Mouse (Mus musculus) liver, adult (tissue): ENCODE measurements around the gene Pagr1b.

Source experiments
- GATA4 ChIP-seq: IDR thresholded peaks from 2 replicates; pipeline ENCODE4 v1.6.1; 2014; ENCODE audit warnings: mild to moderate bottlenecking, low read length; ENCODE audit not compliant: insufficient replicate concordance

Gene Pagr1b

DNA sequence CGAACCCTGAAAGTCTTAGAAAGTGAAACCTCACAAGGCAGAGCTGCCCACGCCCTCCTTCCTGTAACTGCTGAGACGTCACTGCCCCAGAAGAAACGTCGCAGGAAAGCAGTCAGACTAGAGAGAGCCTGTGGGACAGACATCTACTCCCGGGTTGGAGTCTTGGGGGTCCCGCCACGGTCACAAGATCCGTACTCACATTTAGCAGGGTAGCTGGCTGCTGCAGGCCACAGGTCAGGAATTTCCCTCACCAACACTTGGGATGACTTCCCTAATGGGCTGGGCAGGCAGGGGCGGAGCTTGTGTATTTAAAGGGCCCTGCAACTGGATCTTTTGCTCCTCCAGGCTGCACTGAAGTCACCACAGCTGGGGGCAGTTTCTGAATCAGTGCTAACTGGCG, 2.0 kb downstream of the Pagr1b start, which contains the start of gene Mvp:
Gene Mvp (minus strand): TSS at position 302 of the 400 bp plus-strand sequence.
- TF ChIP-seq GATA4 = no peak

DNA sequence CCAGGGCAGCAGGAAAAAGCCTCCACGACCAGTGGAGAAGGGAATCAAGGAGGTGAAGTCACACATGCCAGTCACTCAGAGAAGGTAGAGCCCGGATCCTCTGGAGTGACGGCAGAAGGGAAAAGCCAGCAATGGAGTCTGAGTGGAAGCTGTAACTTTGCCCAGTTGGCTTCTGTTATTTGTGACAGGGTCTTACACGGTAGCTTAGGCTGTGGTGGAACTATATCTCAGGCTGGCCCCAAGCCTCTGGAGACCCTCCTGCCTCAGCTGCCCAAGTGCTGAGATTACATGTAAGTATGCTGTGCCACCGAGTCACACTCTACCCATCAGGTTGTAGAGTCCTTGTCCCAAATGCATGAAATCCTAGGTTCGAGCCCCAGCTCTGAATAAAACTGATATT, 2.9 kb downstream of the Pagr1b start:
- TF ChIP-seq GATA4 = no peak

DNA sequence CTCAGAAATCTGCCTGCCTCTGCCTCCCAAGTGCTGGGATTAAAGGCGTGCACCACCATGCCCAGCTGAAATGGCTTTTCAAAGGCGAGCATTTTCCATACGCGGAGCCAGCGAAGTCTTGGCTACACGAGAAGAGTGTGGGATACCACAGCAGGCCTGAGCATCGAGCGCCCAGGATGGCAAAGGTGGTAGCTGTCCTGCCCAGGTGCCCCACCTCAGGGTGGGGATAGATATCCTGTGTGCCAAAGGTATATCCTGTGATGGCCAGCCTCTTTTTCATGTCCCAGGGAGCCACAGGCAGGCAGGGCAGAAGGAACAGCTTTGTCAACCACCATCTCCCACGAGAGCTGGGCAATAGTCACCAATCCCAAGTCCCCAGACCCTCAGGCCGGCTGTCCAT, 3.4 kb downstream of the Pagr1b start:
- TF ChIP-seq GATA4 = no peak

DNA sequence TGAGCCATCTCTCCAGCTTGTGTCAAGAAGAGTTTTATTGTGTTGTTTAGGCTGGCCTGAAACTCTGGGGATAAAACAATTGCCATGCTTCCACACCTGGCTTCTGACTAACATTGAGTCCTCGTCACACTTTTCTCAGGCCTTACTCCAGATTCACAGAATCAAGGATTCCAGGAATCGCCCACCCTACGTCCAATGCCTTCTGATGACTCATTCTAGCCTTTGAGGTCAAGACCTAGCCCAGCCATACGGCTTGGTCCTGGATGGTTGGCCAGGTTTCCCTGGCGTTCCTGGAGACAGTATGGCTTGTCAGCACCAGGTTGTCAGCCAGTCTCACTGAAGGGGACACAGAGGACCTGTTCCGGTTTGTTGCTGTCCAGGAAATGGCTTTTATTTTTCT, 3.9 kb downstream of the Pagr1b start:
- TF ChIP-seq GATA4 = no peak

DNA sequence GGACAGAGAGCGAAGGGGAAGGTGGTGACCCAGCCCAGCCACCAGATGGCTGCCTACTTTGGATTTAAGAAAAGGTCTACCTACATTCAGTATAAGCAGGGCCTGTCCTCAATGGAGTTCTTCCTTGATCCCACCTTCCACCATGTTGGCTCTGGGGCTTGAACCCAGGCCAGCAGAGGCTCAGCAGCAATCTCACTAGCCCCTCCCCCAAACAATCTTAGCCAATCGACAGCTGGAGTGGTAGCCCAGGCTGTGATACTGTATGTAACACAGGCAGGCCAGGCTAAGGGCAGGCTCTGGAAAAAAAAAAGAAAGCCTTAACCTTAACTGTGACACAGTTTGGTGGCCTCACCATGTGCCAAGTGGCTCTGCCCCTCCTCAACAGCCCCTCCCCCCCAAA, 4.6 kb downstream of the Pagr1b start:
- TF ChIP-seq GATA4 = no peak

DNA sequence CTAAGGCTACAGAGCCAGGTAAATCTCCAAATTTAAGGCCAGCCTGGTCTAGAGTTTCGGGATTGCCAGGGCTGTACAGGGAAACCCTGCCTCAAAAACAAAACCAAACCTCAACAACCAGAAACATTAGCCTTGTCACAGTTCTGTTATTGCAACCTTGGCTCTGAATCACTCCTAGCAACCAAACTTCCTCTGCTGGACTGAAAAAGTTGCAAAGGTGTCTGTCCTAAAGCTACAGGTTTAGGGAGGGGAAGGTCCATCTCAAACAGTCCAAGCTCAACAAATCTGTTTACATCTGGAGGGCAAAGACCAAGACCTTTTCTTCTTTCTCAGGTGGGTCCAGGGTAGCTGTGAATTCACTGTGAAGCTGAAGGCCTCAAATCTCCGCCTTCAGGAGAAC, 5.2 kb downstream of the Pagr1b start:
- no peak for TF ChIP-seq GATA4

DNA sequence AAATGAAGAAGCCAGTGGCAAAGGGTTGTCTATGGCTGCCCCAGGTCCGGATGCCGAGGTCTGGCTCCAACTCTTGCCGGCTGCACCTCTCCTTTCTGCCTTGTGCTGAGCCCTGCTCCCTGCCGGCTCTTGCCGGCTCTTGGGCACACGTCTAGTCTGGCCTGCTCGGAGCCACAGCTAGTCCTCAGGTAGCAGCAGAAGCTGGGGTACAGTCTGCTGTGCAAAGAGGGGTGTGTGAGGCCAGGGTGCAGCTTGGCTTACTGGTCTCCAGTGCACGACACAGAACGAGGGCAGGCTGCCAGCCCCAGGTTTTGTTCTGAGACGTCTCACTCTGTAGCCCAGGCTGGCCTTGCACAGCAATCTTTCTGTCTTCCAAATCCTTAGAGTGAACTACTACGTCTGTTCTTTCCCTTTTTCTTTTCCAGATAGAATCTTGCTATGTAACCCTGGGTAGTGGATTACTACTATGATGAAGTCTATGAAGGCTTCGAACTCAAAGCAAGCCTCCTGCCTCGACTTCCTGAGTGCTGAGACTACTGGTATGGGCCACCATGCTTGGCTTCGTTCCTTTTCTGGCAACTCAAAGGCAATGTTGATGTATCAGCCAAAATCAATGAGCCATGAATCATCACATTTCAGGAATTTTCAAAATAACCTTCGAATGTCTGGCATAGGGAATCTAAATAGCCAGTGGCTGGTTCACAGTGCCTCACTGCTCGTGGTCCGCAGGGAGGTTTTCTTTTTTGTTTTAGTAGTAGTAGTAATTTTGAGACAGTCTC, 6.8 kb downstream of the Pagr1b start:
- no peak for TF ChIP-seq GATA4

DNA sequence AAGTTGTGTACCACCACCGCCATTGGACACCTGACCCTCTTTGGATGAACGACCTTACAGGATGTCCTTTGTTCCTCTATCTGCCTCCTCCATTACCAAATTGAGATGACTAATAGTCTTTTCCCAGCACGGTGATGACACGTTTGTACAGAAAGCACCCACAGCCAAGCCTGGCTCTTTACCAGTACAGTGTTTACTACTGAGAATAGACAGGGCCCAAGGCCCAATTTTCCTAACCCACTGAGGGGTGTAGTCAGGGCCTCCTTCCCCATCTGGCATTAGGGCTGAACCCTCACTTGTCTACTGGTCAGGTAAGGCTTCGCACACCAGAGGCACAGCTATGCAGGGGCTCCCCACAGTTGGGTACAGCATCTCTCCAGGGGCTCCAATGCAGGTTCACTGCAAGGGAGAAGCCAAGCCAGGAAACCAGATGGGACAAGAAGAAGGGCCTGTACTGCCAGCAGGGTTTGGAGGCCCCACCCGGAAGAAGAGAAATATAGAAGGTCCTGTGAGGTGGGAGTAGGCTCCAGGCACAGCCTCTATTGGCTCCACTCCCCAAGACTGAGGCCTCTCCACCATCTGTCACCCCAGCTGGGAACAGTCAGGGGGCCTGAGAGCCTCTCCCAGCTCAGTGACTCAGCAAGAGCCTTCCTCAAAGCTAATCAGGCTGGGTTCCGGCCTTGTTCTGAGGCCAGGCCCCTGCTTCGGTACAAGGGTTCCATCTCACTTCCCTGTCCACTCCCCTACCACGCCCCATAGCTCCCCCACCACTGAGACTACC, 7.9 kb downstream of the Pagr1b start:
- TF ChIP-seq GATA4 = peak; percentile 60; the same call in 1 of the 2 replicates

DNA sequence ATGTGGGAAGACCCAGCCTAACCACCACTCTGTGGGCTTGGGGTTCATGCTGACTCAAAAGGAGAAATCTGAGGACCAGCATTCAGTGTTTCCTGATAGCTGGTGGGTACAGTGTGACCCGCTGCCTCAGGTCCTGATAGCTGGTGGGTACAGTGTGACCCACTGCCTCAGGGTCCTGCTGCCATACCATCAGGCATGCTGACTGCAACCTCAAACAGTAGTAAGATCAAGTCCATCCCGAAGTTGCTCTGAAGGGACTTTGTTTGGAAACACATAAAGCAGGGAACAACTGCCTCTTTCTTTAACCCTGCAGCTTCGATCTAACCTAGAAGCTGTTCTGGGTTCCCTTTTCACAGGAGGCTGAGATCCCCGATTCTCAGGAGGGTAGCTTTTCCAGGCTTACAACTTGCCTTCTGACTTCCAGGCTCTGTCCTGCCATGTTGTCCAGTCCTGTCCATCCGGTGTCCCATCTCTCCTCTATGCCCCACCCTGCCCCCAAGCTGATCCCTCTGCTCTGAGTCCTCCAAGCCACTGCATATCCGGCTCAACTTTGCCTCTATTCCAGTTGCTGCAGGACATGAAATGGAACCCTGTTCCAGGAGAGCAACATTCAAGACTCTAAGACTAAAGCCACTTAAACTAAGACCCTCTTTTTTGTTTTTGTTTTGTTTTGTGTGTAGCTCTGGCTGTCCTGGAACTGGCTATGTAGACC, 8.8 kb downstream of the Pagr1b start:
- TF ChIP-seq GATA4 = no peak

DNA sequence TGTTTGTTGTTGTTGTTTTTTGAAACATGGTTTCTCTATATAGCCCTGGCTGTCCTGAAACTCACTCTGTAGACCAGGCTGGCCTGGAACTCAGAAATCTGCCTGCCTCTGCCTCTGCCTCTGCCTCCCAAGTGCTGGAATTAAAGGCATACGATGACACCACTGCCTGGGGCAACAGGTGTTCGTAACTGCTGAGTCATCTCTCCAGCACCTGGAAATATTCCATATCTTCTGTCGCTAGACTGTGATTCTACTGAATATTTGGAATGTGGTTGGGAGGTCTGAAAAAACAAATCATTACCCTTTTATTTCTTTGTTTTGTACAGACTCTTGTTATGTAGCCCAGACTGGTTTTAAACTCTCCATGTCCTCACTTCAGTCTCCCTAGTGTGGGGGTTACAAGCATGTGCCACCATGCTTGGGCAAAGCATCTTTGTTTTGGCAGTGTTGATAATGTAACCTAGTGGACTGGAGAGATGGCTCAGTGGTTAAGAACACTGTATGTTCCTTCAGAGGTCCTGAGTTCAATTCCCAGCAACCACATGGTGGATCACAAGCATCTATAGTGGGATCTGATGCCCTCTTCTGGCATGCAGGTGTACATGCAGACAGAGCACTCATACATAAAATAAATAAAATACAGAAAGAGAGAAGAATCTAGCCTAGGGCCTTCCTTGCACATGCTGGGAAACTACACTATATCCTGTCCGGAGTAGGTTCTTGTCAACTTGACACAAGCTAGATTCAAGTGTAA, 12.0 kb downstream of the Pagr1b start:
- no peak for TF ChIP-seq GATA4

DNA sequence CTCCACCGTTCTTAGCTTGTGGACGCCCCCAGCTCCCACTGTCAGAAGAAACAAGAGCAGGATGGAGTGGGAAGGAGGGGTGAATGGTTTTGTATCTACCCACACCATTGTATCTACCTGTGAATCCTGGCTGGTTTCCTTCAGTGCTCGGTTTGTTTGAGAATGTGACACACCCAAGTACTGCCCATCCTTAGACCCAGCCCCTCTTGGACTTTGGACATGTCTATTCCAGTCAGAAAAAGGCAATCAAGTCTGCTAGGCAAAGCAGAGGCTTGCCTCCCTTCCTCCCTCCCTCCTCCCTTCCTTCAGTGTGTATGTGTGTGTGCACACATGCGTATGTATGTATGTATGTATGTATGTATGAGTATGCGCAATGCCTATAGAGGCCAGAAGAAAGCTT, 12.7 kb downstream of the Pagr1b start:
- no peak for TF ChIP-seq GATA4

DNA sequence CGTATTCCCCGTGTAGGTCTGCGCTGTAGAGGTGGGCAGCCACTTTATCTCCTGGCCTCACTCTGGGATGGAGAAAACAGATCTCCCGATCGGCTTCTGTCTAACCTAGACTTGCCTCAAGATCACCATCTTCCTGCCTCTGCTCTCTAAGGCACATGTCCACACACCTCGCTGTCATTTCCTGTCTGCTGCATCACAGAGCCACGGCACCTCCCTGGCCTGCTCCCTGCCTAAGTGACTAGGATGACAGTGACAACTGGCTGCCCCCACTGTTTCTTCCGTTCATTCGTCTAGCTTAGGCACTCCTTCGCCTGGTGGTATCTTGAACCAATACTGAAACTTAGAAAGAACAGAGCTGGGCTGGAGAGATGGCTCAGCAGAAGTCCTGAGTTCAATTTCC, 16.7 kb downstream of the Pagr1b start:
- TF ChIP-seq GATA4 = no peak

DNA sequence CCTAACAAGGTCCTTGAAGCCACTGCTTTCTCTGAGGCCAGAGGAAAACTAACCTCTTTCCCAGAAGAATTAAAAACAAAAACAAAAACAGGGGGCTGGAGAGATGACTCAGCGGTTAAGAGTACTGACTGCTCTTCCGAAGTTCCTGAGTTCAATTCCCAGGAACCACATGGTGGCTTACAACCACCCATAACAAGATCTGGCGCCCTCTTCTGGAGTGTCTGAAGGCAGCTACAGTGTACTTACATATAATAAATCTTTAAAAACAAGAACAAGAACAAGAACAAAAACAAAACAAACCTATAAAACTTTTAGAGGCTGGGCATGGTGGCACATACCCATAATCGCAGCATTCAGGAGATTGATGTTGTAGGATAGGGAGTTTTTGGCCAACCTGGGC, 19.8 kb downstream of the Pagr1b start:
- TF ChIP-seq GATA4 = no peak

DNA sequence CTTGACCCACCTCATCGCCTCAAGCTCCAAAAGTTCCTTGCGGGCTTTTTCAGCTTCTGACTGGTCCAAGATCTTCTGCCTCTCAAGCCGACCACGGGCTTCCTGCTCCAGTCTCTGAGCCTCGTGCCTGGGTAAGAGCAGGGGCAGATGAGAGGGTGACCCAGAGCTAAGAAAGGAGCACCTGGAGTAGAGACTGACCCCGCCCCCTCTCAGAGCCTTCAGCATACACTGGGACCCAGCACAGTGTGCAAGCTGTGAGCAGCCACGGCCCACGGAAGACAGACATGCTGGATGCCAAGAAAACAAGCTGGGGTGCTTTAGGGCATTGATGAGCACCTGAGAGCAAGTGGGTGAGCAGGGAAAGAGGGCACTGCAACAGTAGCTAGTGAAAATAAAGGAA, 27.5 kb downstream of the Pagr1b start:
- TF ChIP-seq GATA4 = no peak

DNA sequence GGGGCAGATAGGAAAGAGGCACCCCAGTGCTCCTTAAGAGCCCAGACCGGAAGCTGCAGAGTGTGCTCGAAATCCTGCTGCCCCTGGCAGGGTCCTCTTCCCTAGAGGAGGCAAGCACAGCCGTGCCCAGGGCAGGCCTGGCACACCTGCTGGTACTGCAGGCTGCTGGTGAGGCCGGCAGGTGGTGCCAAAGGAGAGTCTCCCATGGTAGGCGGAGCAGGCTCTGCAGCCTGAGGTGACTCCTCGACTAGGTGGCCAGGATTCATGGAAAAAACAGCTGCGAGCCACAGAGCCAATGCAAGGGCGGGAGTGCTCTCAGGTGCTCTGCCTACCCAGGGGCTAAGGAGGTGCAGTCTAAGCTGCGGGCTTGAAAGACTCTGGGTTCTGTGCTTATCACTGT, 30.0 kb downstream of the Pagr1b start:
- TF ChIP-seq GATA4 = no peak
